Mouse (Mus musculus): ENCODE results near the gene Hhat.

The Hhat gene

GRCm38 (mm10) chr1:192785046-192785961, 14.3 kb upstream of the Hhat start:
- DNase-seq (ENCODE audit: low spot score in 2 of 2), result no peak

DNA sequence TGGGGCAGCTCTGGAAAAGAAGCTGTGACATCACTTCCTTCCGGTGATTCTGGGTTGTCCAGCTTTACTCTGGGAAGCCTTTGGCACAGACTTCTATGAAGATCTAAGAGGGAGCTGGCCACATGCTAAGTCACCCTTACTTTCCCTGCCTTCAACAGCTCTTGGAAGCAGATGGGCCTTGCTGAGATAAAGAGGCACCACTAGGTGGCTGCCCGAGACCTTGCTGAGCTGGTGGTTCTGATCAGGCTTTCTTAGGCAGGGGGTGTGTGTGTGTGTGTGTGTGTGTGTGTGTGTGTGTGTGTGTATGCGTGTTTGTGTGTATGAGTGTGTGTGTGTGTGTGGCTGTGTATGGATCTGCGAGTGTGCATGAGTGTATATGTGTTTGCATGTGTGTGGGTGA, 13.4 kb upstream of the Hhat start:
- DNase-seq (ENCODE audit: low spot score in 2 of 2), result peak in 1 of 2 experiments; percentile 31

GRCm38 (mm10) chr1:192781256-192781655, 10.2 kb upstream of the Hhat start:
- DNase-seq (ENCODE audit: low spot score in 2 of 2), result no peak

- DNase-seq (ENCODE audit: low spot score in 2 of 2), result no peak
Observed at GRCm38 (mm10) chr1:192778869-192779514, 8.0 kb upstream of the Hhat start.

- no peak for DNase-seq (ENCODE audit: low spot score in 2 of 2)
Observed at GRCm38 (mm10) chr1:192778206-192778605, 7.2 kb upstream of the Hhat start.

DNA sequence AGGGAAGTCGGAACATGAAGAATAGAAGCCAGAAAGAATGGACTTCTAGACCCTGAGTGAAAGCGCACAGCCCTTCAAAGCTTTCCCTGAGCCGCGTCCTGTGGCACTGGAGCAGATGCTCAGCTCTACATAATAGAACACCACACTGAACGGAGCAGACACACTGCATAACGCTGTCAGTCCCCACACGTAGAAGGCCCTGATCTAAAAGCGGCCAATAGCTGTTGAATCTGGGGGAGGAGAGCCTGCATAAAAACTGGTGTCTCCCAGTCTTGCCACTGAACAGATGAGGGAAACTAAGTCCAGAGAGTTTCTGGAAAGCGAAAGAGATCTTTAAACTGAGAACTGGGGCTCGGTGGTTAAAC, 911 bp downstream of the Hhat start:
- DNase-seq (ENCODE audit: low spot score in 2 of 2), result peak in 1 of 2 experiments; percentile 25

DNA sequence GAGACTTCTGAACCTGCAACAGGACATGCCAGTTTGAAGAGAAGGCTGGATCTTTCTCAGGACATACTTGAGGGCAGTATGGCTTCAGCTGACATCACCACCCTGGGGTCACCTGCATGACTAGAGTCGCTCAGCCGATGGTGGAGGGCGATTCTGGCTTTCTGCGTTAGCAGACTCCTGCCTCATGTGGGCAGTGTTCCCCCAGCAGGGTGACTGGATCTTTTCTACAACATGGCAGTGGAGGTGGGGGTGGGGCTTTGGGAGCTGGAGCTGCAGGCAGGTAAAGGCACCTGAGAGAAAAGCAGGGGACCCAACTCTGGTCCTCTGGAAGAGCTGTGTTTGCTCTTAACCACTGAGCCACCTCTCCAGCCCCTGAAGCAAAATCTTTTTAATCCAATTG, 5.5 kb downstream of the Hhat start:
- no peak for DNase-seq (ENCODE audit: low spot score in 2 of 2)

GRCm38 (mm10) chr1:192764547-192764946, 6.5 kb downstream of the Hhat start:
- no peak for DNase-seq (ENCODE audit: low spot score in 2 of 2)

GRCm38 (mm10) chr1:192762946-192763933, 7.8 kb downstream of the Hhat start:
- DNase-seq (ENCODE audit: low spot score in 2 of 2), result no peak

- no peak for DNase-seq (ENCODE audit: low spot score in 2 of 2)
Observed at GRCm38 (mm10) chr1:192756674-192757073, 14.3 kb downstream of the Hhat start.

GRCm38 (mm10) chr1:192755685-192756606, 15.1 kb downstream of the Hhat start:
- DNase-seq (ENCODE audit: low spot score in 2 of 2), result no peak

DNA sequence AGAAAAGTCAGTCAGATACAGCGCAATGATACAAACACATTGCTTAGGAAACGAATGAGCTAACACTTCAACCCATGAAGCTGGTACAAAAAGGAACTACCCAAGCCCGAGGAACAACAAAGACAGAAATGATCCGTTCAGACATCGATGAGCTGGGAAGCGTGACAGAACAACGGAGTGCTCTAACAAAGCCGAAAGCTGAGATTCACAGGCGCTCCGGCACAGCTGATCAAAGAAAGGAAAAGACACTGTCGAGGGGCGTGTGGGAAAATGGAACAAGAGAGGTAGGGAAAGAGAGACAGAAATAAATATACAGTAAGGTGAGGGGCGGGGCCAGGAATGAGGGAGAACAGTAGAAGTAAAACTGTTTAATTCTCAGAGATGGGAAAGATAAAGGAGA, 15.8 kb downstream of the Hhat start:
- DNase-seq (ENCODE audit: low spot score in 2 of 2), result no peak

DNA sequence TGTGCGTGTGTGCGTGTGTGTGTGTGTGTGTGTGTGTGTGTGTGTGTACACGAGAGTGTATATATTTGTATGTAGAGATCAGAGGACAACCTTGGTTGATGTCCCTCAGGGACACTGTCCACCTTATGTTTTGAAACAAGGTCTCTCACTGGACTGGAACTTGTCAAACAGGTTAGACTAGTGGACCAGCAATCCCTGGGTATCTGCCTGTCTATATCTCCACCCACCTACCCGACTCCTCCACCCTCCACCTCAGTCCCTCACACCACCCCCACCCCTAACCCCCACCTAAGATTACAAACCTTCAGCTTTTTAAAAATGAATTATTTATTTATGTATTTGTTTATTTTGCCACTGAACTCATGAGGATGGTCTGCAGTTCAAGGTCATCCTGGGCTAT, 16.8 kb downstream of the Hhat start:
- DNase-seq (ENCODE audit: low spot score in 2 of 2), result no peak

DNA sequence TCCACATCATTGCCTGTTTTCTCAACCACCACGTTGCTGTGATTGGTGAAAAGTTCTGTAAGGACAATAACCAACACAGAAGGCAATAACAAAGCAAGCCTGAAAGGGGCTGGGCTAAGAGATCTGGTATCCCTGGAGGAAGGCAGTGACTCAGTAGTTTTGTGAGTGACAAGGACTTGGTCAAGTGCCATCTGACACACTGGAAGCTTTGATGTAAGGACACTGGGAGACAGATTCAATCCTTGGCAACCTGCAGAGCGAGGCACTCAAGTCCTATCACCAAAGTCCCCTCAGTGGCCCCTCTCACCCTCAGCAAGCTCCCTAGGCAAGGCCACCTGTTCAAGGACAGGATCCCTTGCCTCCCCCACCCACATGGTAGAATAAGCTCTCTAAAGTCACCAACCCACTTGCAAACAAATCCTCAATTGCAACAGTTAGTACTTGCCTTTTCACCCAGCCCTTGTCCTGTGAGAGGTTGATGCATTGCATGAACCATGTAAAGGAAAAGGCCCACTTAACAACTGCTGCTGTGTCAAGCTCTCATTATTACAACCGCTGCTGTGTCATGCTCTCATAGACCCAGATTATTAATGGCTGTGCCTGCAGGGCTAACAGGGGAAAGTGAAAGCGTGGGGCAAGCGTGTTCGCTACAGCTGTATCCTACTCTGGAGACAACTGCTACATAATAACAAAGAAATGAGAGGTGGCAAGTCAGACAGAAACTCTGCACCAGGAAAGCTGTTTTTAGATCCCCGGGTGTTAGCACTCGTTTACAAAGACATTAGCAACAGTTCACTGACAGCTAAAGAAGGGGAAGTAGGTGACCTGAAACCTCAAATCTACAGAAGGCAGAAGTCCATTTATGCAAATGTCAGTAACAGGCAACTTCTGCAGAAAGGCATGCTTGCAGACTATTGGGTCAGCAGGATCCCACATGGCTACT, 18.1 kb downstream of the Hhat start:
- DNase-seq (ENCODE audit: low spot score in 2 of 2), result no peak

DNA sequence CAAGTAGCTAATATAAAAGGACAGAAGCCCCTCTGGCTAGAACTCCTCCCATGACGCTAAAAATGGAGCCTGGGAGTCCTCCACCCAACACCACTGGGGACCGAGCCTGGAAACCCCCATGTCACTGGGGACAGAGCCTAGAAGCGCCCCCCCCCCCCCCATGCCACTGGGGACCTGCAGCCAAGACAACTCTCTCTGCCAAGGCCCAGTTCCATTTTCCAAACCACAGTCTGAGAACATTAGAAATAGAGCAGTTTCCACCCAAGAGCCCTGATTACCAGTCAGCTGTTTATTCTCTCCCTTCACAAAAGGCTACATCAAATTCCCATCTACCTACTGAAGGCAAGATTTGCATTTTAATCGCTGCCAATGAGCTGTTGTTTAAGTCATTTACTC, 21.0 kb downstream of the Hhat start:
- no peak for DNase-seq (ENCODE audit: low spot score in 2 of 2)

DNA sequence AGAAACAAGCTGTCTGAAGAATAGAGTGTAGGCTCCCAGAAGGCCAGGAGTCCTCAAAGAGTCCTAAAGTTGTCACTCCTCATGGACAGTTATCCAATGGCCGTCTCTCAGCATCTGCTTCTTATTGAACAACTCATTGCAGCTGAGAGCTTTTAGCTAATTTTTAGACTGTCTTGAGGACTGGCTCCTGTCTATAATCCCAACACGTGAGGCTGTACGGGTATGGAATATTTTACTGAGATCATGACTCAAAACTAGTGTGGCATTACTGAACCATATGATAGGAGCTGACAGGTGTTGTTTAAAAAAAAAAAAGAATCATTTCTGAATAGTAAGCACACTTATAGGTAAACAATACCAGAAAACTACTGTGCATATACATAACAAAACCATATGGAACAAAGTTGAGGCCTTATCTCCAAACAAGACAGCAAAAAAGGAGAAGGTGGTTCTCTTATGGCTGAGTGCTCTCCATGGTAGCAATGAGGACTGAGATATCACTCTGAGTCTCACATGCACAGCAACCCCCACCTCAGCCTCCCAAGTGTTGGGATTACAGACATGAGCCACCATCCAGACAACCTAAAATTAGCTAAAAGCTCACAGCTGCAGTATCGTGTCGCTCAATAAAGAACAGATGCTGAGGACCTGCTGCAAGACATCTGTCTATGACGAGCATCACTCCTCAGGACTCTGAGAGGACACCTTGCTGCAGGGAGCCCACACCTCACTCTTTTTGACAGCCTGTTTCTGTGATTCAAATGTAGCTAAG, 21.6 kb downstream of the Hhat start:
- DNase-seq (ENCODE audit: low spot score in 2 of 2), result no peak

DNA sequence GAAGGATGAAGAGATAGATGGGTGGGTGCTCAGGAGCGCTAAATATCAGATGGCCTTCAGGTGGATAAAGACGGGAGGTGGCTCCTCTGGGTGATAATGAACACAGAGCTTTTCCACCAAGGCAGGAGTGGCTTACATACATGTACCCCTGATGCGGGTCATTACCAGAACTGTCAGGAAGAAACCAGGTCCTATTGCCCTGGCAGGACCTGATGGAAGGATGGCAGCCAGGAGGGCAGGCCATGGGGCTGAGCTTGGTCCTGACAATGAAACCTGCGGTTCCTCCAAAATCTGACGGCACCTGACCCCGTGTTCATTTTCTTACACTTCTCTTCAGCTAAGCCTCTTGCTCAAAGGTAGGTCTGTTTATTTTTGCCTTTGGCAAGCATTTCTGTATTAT, 24.8 kb downstream of the Hhat start:
- DNase-seq (ENCODE audit: low spot score in 2 of 2), result no peak

GRCm38 (mm10) chr1:192745240-192746101, 25.6 kb downstream of the Hhat start:
- peak in 1 of 2 experiments; percentile 36 for DNase-seq (ENCODE audit: low spot score in 2 of 2)
